Mouse (Mus musculus) liver, postnatal 0 days (tissue): Measurements from ENCODE around the gene Ccdc91. TPM values are rescaled to one million over a fixed set of nuclear protein-coding genes. Genes with fewer than 3 reads are reported as not detected.

ENCODE experiments used
- ATAC-seq: fragments of 200-750 bp; cut with Nextera tagmentation; 2 replicates; pipeline ENCODE4 v1.8.0; 2017; ENCODE audit warnings: mild to moderate bottlenecking, moderate library complexity
- DNase-seq: peaks from one replicate; pipeline ENCODE4 v3.0.0-alpha.2; 2016
- H3K27ac ChIP-seq: fragments of 300-500 bp; sonication (generic); 2 replicates; pipeline ENCODE4 v1.5.1; 2014; ENCODE audit warnings: antibody characterized with exemption, moderate library complexity, mild to moderate bottlenecking, low read depth
- H3K27me3 ChIP-seq: fragments of 300-500 bp; sonication (generic); 2 replicates; pipeline ENCODE4 v1.6.1; 2014; ENCODE audit warnings: low read length, control low read depth, mixed read lengths; ENCODE audit not compliant: insufficient read depth
- H3K36me3 ChIP-seq: fragments of 300-500 bp; sonication (generic); replicated peaks from 2 replicates; pipeline ENCODE4 v1.6.1; 2014; ENCODE audit warnings: mild to moderate bottlenecking, control low read depth, low read length, moderate library complexity, mixed read lengths; ENCODE audit not compliant: insufficient read depth
- H3K4me1 ChIP-seq: fragments of 300-500 bp; sonication (generic); 2 replicates; pipeline ENCODE4 v1.6.1; 2014; ENCODE audit warnings: antibody characterized with exemption, mild to moderate bottlenecking, control low read depth; ENCODE audit not compliant: insufficient read depth
- H3K4me2 ChIP-seq: fragments of 300-500 bp; sonication (generic); 2 replicates; pipeline ENCODE4 v1.6.1; 2014; ENCODE audit warnings: low read depth, mild to moderate bottlenecking, low read length, moderate library complexity, mixed read lengths
- H3K4me3 ChIP-seq: fragments of 300-500 bp; sonication (generic); 2 replicates; pipeline ENCODE4 v1.5.1; 2014; ENCODE audit warnings: low read depth, low read length
- H3K9ac ChIP-seq: fragments of 300-500 bp; sonication (generic); replicated peaks from 2 replicates; pipeline ENCODE4 v1.6.1; 2014; ENCODE audit warnings: mild to moderate bottlenecking, moderate library complexity
- H3K9me3 ChIP-seq: fragments of 300-500 bp; sonication (generic); 2 replicates; pipeline ENCODE4 v1.6.1; 2016; ENCODE audit warnings: mild to moderate bottlenecking, control low read depth, low read length, mixed read lengths
- CTCF ChIP-seq: sonication (generic); IDR thresholded peaks from 2 replicates; pipeline ENCODE4 v1.5.1; 2016; ENCODE audit warnings: antibody characterized with exemption, low read depth
- EP300 ChIP-seq: IDR thresholded peaks from 2 replicates; pipeline ENCODE4 v1.6.1; 2016; ENCODE audit warnings: antibody characterized with exemption, low read depth, mild to moderate bottlenecking
- WGBS: fragments of 180-500 bp; shearing (Covaris S2); extraction: QIAGEN DNeasy Blood & Tissue Kit; methylation state at CpG from one replicate; pipeline ENCODE4 v1.1.7; 2014; ENCODE audit not compliant: insufficient replicate concordance; 5-methylcytosine and 5-hydroxymethylcytosine counted together
- polyA plus RNA-seq: library from polyadenylated mRNA; unstranded; fragments of >200 nt; fragmentation: Nextera tagmentation; extraction: Ambion mirVana; gene quantifications from 2 replicates; pipeline ENCODE4 v1.2.1, GENCODE M21; 2015

The Ccdc91 gene
- 7.2 and 7.7 TPM in 2 replicates for polyA plus RNA-seq

DNA sequence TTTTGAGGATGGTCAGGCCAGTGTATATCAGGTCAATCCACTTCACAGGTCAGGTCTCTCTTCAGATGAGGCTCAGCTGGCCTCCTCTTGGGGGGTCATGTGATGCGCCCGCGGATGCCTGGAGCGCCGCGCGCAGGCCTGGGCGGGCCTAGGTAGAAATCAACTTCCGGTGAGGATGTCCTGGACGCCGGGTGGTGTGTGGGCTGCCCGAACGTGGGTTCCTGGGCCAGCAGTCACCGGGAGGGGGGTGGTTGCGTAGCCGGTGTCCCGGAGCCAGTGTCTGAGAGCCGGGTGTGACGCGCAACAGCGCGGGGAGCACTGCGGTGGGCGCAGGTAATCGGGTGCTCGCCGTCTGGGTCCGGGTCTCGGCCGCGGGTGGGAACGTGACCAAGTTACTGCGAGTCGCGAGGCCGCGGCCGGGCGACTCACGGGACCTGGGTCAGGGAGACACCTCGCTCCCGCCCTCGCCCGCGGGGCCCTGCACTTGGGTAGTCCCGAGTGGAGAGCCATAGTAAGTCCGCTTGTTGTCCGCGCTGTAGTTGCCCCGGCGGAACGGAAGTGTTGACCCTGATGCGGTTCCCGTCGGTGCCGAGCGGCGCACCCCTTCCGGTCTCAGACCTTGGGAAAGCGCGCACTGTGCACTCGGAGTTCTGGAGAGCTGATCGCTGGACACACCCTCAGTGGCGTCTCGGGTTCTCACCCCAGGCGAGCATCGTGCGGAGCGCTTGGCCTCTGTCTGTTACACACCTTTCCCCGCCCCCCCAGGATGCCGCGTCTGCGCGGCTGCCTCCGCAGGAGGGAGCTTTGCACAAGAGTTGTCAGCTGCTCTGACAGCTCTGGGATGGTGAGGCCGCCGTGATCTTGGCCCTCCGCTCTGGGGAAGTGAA lies at the start of gene Ccdc91:
TSS of gene Ccdc91 (plus strand) at position 102 of the 887 bp plus-strand sequence.
- H3K4me1 ChIP-seq, result peaks cover 8% of the 10 kb centered on the region
- peak within 1 kb of the TSS; percentile 88 for H3K4me2 ChIP-seq
- H3K27me3 ChIP-seq, result no peaks in the 10 kb centered on the region
- ATAC-seq (peak; percentile 96), DNase-seq (peak; percentile 90)
- H3K4me3 ChIP-seq, result peak within 1 kb of the TSS; percentile 73
- H3K27ac ChIP-seq, result peak within 1 kb of the TSS; percentile 96
- WGBS, result under 1% methylated on average over 77 of the region's 78 CpGs
- H3K9me3 ChIP-seq, result no peaks in the 10 kb centered on the region
- no peaks in the 10 kb centered on the region for H3K36me3 ChIP-seq
- TF ChIP-seq EP300, result no peak
- TF ChIP-seq CTCF, result peak; percentile 12; the same call in 1 of the 2 replicates
- peak within 1 kb of the TSS; percentile 89 for H3K9ac ChIP-seq

- no peaks in the 10 kb centered on the region for H3K36me3 ChIP-seq
- TF ChIP-seq EP300 (no peak), CTCF (no peak)
- H3K27ac ChIP-seq, result no peak overlapping the region
- H3K4me1 ChIP-seq, result no peaks in the 10 kb centered on the region
- 81% methylated on average over 11 of the region's 11 CpGs for WGBS
- H3K4me2 ChIP-seq, result no peak overlapping the region
- no peaks in the 10 kb centered on the region for H3K27me3 ChIP-seq
- no peak overlapping the region for H3K9ac ChIP-seq
- no peak overlapping the region for H3K4me3 ChIP-seq
- DNase-seq, result no peak
- H3K9me3 ChIP-seq, result no peaks in the 10 kb centered on the region
- no peak for ATAC-seq
Observed at GRCm38 (mm10) chr6:147426927-147427487, 48.6 kb upstream of the Ccdc91 start.

- Histone ChIP-seq H3K4me3 (no peak overlapping the region), H3K9me3 (peaks cover 2% of the 10 kb centered on the region; the same call in 1 of the 2 replicates), H3K4me1 (no peaks in the 10 kb centered on the region), H3K4me2 (no peak overlapping the region), H3K27ac (no peak overlapping the region), H3K9ac (no peak overlapping the region), H3K36me3 (no peaks in the 10 kb centered on the region), H3K27me3 (no peaks in the 10 kb centered on the region)
- DNase-seq, result no peak
- 86% methylated on average over 5 of the region's 5 CpGs for WGBS
- TF ChIP-seq CTCF (no peak), EP300 (no peak)
- ATAC-seq, result no peak
Observed at GRCm38 (mm10) chr6:147455775-147456174, 19.9 kb upstream of the Ccdc91 start.

- no peak for DNase-seq
- H3K4me1 ChIP-seq, result no peaks in the 10 kb centered on the region
- no peak overlapping the region for H3K4me2 ChIP-seq
- ATAC-seq, result no peak
- no peak overlapping the region for H3K27ac ChIP-seq
- H3K27me3 ChIP-seq, result no peaks in the 10 kb centered on the region
- H3K36me3 ChIP-seq, result no peaks in the 10 kb centered on the region
- no peak overlapping the region for H3K4me3 ChIP-seq
- WGBS, result 76% methylated on average over 11 of the region's 11 CpGs
- no peak overlapping the region for H3K9ac ChIP-seq
- TF ChIP-seq CTCF (no peak), EP300 (no peak)
- H3K9me3 ChIP-seq, result no peaks in the 10 kb centered on the region
Observed at GRCm38 (mm10) chr6:147458637-147459301, 16.9 kb upstream of the Ccdc91 start.

- Histone ChIP-seq H3K36me3 (no peaks in the 10 kb centered on the region), H3K4me2 (no peak overlapping the region), H3K4me3 (no peak overlapping the region), H3K4me1 (no peaks in the 10 kb centered on the region), H3K9me3 (no peaks in the 10 kb centered on the region), H3K27me3 (no peaks in the 10 kb centered on the region), H3K9ac (no peak overlapping the region), H3K27ac (no peak overlapping the region)
- TF ChIP-seq EP300, result no peak
- TF ChIP-seq CTCF, result no peak
- WGBS, result 67% methylated on average over 5 of the region's 5 CpGs
- ATAC-seq (no peak), DNase-seq (no peak)
Observed at GRCm38 (mm10) chr6:147470016-147470415, 5.6 kb upstream of the Ccdc91 start.

GRCm38 (mm10) chr6:147481141-147481540 lies 5.5 kb downstream of the Ccdc91 start:
- Histone ChIP-seq H3K27ac (no peak overlapping the region), H3K9ac (no peak overlapping the region), H3K9me3 (no peaks in the 10 kb centered on the region), H3K4me2 (no peak overlapping the region), H3K27me3 (no peaks in the 10 kb centered on the region), H3K4me3 (no peak overlapping the region), H3K36me3 (no peaks in the 10 kb centered on the region), H3K4me1 (peaks cover 6% of the 10 kb centered on the region)
- no peak for DNase-seq
- TF ChIP-seq CTCF (no peak), EP300 (no peak)
- ATAC-seq, result no peak
- WGBS, result 81% methylated on average over 5 of the region's 5 CpGs
